Mouse (Mus musculus) skeletal muscle tissue, adult 2 months (tissue): ENCODE measurements around the gene Eif3c.
A peak's percentile ranks its signal among the peaks of the same experiment; 100 is the strongest.

Source experiments
- DNase-seq: peaks from one replicate; pipeline ENCODE4 v3.0.0-alpha.2; 2012; ENCODE audit warnings: low read depth, low spot score

The Eif3c gene

GRCm38 (mm10) chr7:126554796-126555195, 11.4 kb downstream of the Eif3c start:
- DNase-seq: no peak

- DNase-seq: no peak
Measured at GRCm38 (mm10) chr7:126545631-126546030, 20.6 kb downstream of the Eif3c start.

- no peak for DNase-seq
Measured at GRCm38 (mm10) chr7:126541661-126542060, 24.6 kb downstream of the Eif3c start.

- no peak for DNase-seq
Measured at GRCm38 (mm10) chr7:126537820-126538585, 28.2 kb downstream of the Eif3c start.

GRCm38 (mm10) chr7:126536466-126536865, 29.7 kb downstream of the Eif3c start:
- no peak for DNase-seq

- no peak for DNase-seq
Measured at GRCm38 (mm10) chr7:126535766-126536165, 30.4 kb downstream of the Eif3c start.

GRCm38 (mm10) chr7:126533434-126533833, 32.8 kb downstream of the Eif3c start:
- DNase-seq: no peak

- DNase-seq: no peak
Measured at GRCm38 (mm10) chr7:126528166-126528577, 38.0 kb downstream of the Eif3c start.

- DNase-seq: no peak
Measured at GRCm38 (mm10) chr7:126523316-126523715, 42.9 kb downstream of the Eif3c start.

- DNase-seq: no peak
Measured at GRCm38 (mm10) chr7:126519513-126519912, 46.7 kb downstream of the Eif3c start.

- DNase-seq: no peak
Measured at GRCm38 (mm10) chr7:126518261-126518941, 47.8 kb downstream of the Eif3c start.

GRCm38 (mm10) chr7:126511287-126511686, 54.9 kb downstream of the Eif3c start:
- DNase-seq: no peak

- DNase-seq: no peak
Measured at GRCm38 (mm10) chr7:126507126-126507778, 59.0 kb downstream of the Eif3c start.

GRCm38 (mm10) chr7:126504913-126505312, 61.3 kb downstream of the Eif3c start:
- no peak for DNase-seq

- DNase-seq: peak; percentile 98
Measured at GRCm38 (mm10) chr7:126503273-126503878, 62.8 kb downstream of the Eif3c start, which contains the start of gene Atxn2l. TSS of gene Atxn2l (minus strand) at chr7:126503437.

GRCm38 (mm10) chr7:126502751-126503150, 63.5 kb downstream of the Eif3c start:
- DNase-seq: no peak

- peak; percentile 93 for DNase-seq
Measured at GRCm38 (mm10) chr7:126502023-126502741, 64.0 kb downstream of the Eif3c start.

GRCm38 (mm10) chr7:126501684-126502022, 64.6 kb downstream of the Eif3c start:
- no peak for DNase-seq

GRCm38 (mm10) chr7:126499416-126499815, 66.8 kb downstream of the Eif3c start:
- no peak for DNase-seq

- DNase-seq: no peak
Measured at GRCm38 (mm10) chr7:126497966-126498365, 68.2 kb downstream of the Eif3c start.

- DNase-seq: no peak
Measured at GRCm38 (mm10) chr7:126496475-126496874, 69.7 kb downstream of the Eif3c start.
